ENCODE assay signal across 9 mouse cellular contexts in the genomic region with DNA sequence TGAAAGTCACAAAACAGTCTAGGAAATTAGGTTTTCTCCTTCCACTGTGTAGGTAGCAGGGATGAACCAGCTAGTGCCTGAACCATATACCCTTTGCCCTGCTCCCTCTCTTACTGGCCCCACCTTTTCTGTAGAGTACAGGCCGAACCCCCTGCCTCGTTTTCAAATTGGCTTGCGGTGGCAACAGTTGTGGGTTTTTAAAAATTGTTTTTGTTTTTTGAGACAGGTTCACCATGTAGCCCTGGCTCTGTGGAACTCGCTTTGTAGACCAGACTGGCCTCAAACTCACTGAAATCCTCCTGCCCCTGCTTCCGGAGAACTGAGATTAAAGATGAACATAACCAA. TPM values are rescaled to one million over a fixed set of nuclear protein-coding genes. Genes with fewer than 3 reads are reported as not detected.
DNase-seq lines count a peak whose midpoint lies in the region; ATAC-seq and TF ChIP-seq lines count a peak whose summit lies in the region.
"Had no signal": no experiment of that assay in that cellular context is flagged by ENCODE, and none has a peak within 500 bp of the region (broad histone marks: within the 10 kb centered on the region; RNA-seq: fewer than 3 reads in every experiment).

No protein-coding gene starts in this region.

- peaks cover 15% of the 10 kb centered on the region for H3K4me1 ChIP-seq in heart, postnatal 0 days (ENCODE audit: control insufficient read depth, insufficient read depth)
- H3K4me1 ChIP-seq in megakaryocyte, embryonic 14.5 days = peaks cover 60% of the 10 kb centered on the region

- peaks cover 5% of the 10 kb centered on the region; the same call in 1 of the 2 replicates for H3K36me3 ChIP-seq in heart, postnatal 0 days (replicated peaks; ENCODE audit: control insufficient read depth, insufficient read depth, low read length)
- H3K36me3 ChIP-seq in megakaryocyte, embryonic 14.5 days (replicated peaks; ENCODE audit: low read length) = peaks cover 26% of the 10 kb centered on the region

- peak overlapping the region; percentile 98 for H3K4me3 ChIP-seq in heart, postnatal 0 days (ENCODE audit: low read depth, low read length)
- peak overlapping the region; percentile 97 for H3K4me3 ChIP-seq in megakaryocyte, embryonic 14.5 days (replicated peaks)

- H3K27me3 ChIP-seq in heart, postnatal 0 days (ENCODE audit: control insufficient read depth, insufficient read depth, low read length) = no peaks in the 10 kb centered on the region
- H3K27me3 ChIP-seq in megakaryocyte, embryonic 14.5 days (replicated peaks) = no peaks in the 10 kb centered on the region

- H3K9me3 ChIP-seq in heart, postnatal 0 days (replicated peaks; ENCODE audit: control insufficient read depth, low read length) = no peaks in the 10 kb centered on the region
- H3K9me3 ChIP-seq in megakaryocyte, embryonic 14.5 days = no peaks in the 10 kb centered on the region

- no peak for TF ChIP-seq CTCF in heart, postnatal 0 days (IDR thresholded peaks at IDR 0.05; ENCODE audit: low read depth)

- no peak for TF ChIP-seq EP300 in heart, postnatal 0 days (IDR thresholded peaks at IDR 0.05; ENCODE audit: low read depth)

- peak overlapping the region; percentile 87 for H3K27ac ChIP-seq in heart, postnatal 0 days (ENCODE audit: low read depth)

- H3K4me2 ChIP-seq in heart, postnatal 0 days (ENCODE audit: low read depth, low read length) = peak overlapping the region; percentile 91

- ATAC-seq in heart, postnatal 0 days (ENCODE audit: insufficient read depth, low read depth) = peak; percentile 47; the same call in 1 of the 2 replicates
- ATAC-seq in hematopoietic stem cell, adult 5-6 weeks (replicated peaks in 1 of 2; ENCODE audit: insufficient read depth in 1 of 2, low FRiP score in 2 of 2, low TSS enrichment in 1 of 2, low read depth in 1 of 2, poor library complexity in 2 of 2, severe bottlenecking in 2 of 2) = peak; percentile 8 to 34; a peak in 3 of 4 replicates

- H3K9ac ChIP-seq in heart, postnatal 0 days (replicated peaks; ENCODE audit: low read depth, low read length) = peak overlapping the region; percentile 37; the same call in 1 of the 2 replicates

- DNase-seq in heart, postnatal 0 days (ENCODE audit: low spot score) = no peak
- no peak for DNase-seq in heart, adult 11 months
- peak; percentile 87 for DNase-seq in T-cell, adult 2 months (ENCODE audit: low spot score)
- no peak for DNase-seq in urinary bladder, adult 18-20 months (ENCODE audit: low spot score in 2 of 2)
- DNase-seq in cerebellum, adult 11-12 months = no peak
- DNase-seq in thymus, postnatal 0 days (ENCODE audit: low spot score) = no peak

- WGBS in heart, postnatal 0 days = 11% methylated on average over 5 of the region's 5 CpGs

RNA-seq across cellular contexts. Expression of gene Pias4, which starts 0.3 kb away (rescaled TPM):
- 14.4 and 19.6 TPM in 2 replicates for total RNA-seq in heart, postnatal 0 days (2014; rRNA removed; ENCODE audit: low replicate concordance)
- polyA plus RNA-seq in heart, postnatal 0 days (2015; fragmentation: Nextera tagmentation; extraction: Ambion mirVana) = 19.8 and 20.7 TPM in 2 replicates
- total RNA-seq in hematopoietic stem cell, adult 5-6 weeks (2017) = 7.3 and 8.7 TPM in 2 replicates
- 95.2 and 184 TPM in 2 replicates for polyA plus RNA-seq in megakaryocyte, embryonic 14.5 days (2012; ENCODE audit: insufficient read depth, low replicate concordance)
- polyA plus RNA-seq in thymus, postnatal 0 days (2015; fragmentation: Nextera tagmentation; extraction: Ambion mirVana) = 37.3 and 39.0 TPM in 2 replicates

RNA-seq across cellular contexts. Expression of gene Eef2, which starts 8.4 kb away (rescaled TPM):
- 1,828 and 2,004 TPM in 2 replicates for total RNA-seq in heart, postnatal 0 days (2014; rRNA removed; ENCODE audit: low replicate concordance)
- 353 and 370 TPM in 2 replicates for polyA plus RNA-seq in heart, postnatal 0 days (2015; fragmentation: Nextera tagmentation; extraction: Ambion mirVana)
- total RNA-seq in hematopoietic stem cell, adult 5-6 weeks (2017) = 1,714 and 1,773 TPM in 2 replicates
- polyA plus RNA-seq in megakaryocyte, embryonic 14.5 days (2012; ENCODE audit: insufficient read depth, low replicate concordance) = 439 and 1,295 TPM in 2 replicates
- 612 and 638 TPM in 2 replicates for polyA plus RNA-seq in thymus, postnatal 0 days (2015; fragmentation: Nextera tagmentation; extraction: Ambion mirVana)

RNA-seq across cellular contexts. Expression of gene Dapk3, which starts 14.7 kb away (rescaled TPM):
- 56.5 and 72.7 TPM in 2 replicates for total RNA-seq in heart, postnatal 0 days (2014; rRNA removed; ENCODE audit: low replicate concordance)
- 29.0 and 31.7 TPM in 2 replicates for polyA plus RNA-seq in heart, postnatal 0 days (2015; fragmentation: Nextera tagmentation; extraction: Ambion mirVana)
- total RNA-seq in hematopoietic stem cell, adult 5-6 weeks (2017) = 29.9 and 30.6 TPM in 2 replicates
- 168 TPM in 2 replicates for polyA plus RNA-seq in megakaryocyte, embryonic 14.5 days (2012; ENCODE audit: insufficient read depth, low replicate concordance)
- polyA plus RNA-seq in thymus, postnatal 0 days (2015; fragmentation: Nextera tagmentation; extraction: Ambion mirVana) = 47.8 and 54.1 TPM in 2 replicates

RNA-seq across cellular contexts. Expression of gene 4930442H23Rik, which starts 15.6 kb away (rescaled TPM):
- total RNA-seq in heart, postnatal 0 days (2014; rRNA removed; ENCODE audit: low replicate concordance) = not detected in 2 replicates
- polyA plus RNA-seq in heart, postnatal 0 days (2015; fragmentation: Nextera tagmentation; extraction: Ambion mirVana) = 0.12 TPM in 1 of 2 replicates, not detected in the other
- total RNA-seq in hematopoietic stem cell, adult 5-6 weeks (2017) = not detected in 2 replicates
- not detected in 2 replicates for polyA plus RNA-seq in megakaryocyte, embryonic 14.5 days (2012; ENCODE audit: insufficient read depth, low replicate concordance)
- not detected in 2 replicates for polyA plus RNA-seq in thymus, postnatal 0 days (2015; fragmentation: Nextera tagmentation; extraction: Ambion mirVana)
- total RNA-seq: neutrophil, adult 5-6 weeks had no signal

RNA-seq across cellular contexts. Expression of gene Zbtb7a, which starts 33.0 kb away (rescaled TPM):
- 57.8 and 68.6 TPM in 2 replicates for total RNA-seq in heart, postnatal 0 days (2014; rRNA removed; ENCODE audit: low replicate concordance)
- 27.8 and 32.3 TPM in 2 replicates for polyA plus RNA-seq in heart, postnatal 0 days (2015; fragmentation: Nextera tagmentation; extraction: Ambion mirVana)
- 7.4 and 13.0 TPM in 2 replicates for total RNA-seq in hematopoietic stem cell, adult 5-6 weeks (2017)
- 100.0 and 136 TPM in 2 replicates for polyA plus RNA-seq in megakaryocyte, embryonic 14.5 days (2012; ENCODE audit: insufficient read depth, low replicate concordance)
- 34.5 and 44.9 TPM in 2 replicates for polyA plus RNA-seq in thymus, postnatal 0 days (2015; fragmentation: Nextera tagmentation; extraction: Ambion mirVana)
